Mouse (Mus musculus) limb, embryonic 14.5 days (tissue): ENCODE results near the gene Snx9. TPM values are rescaled to one million over a fixed set of nuclear protein-coding genes. Genes with fewer than 3 reads are reported as not detected.

ENCODE experiments used
- ATAC-seq: fragments of 200-750 bp; cut with Nextera tagmentation; 2 replicates; pipeline ENCODE4 v1.8.0; 2017; ENCODE audit warnings: low read depth, moderate number of reproducible peaks, moderate TSS enrichment; ENCODE audit not compliant: low FRiP score
- DNase-seq: peaks from one replicate; pipeline ENCODE4 v3.0.0-alpha.2; 2015; ENCODE audit warnings: low spot score
- H3K27ac ChIP-seq: fragments of 300-500 bp; sonication (generic); replicated peaks from 2 replicates; pipeline ENCODE4 v1.5.1; 2014; ENCODE audit warnings: low read depth, mild to moderate bottlenecking, low read length, moderate library complexity, mixed read lengths
- H3K27me3 ChIP-seq: fragments of 300-500 bp; sonication (generic); 2 replicates; pipeline ENCODE4 v1.6.1; 2014; ENCODE audit warnings: low read length, mixed read lengths; ENCODE audit not compliant: control insufficient read depth, insufficient read depth
- H3K36me3 ChIP-seq: fragments of 300-500 bp; sonication (generic); 2 replicates; pipeline ENCODE4 v1.6.1; 2014; ENCODE audit warnings: mild to moderate bottlenecking, low read length, moderate library complexity, mixed read lengths; ENCODE audit not compliant: control insufficient read depth, insufficient read depth
- H3K4me1 ChIP-seq: fragments of 300-500 bp; sonication (generic); 2 replicates; pipeline ENCODE4 v1.6.1; 2014; ENCODE audit warnings: antibody characterized with exemption, low read length, mixed read lengths; ENCODE audit not compliant: control insufficient read depth, insufficient read depth
- H3K4me2 ChIP-seq: fragments of 300-500 bp; sonication (generic); replicated peaks from 2 replicates; pipeline ENCODE4 v1.6.1; 2014; ENCODE audit warnings: low read depth, mild to moderate bottlenecking, low read length, moderate library complexity; ENCODE audit not compliant: severe bottlenecking
- H3K4me3 ChIP-seq: fragments of 300-500 bp; sonication (generic); replicated peaks from 2 replicates; pipeline ENCODE4 v1.5.1; 2014; ENCODE audit warnings: low read length
- H3K9ac ChIP-seq: fragments of 300-500 bp; sonication (generic); 2 replicates; pipeline ENCODE4 v1.6.1; 2014; ENCODE audit warnings: mild to moderate bottlenecking, low read depth, low read length, moderate library complexity; ENCODE audit not compliant: severe bottlenecking
- H3K9me3 ChIP-seq: fragments of 300-500 bp; sonication (generic); 2 replicates; pipeline ENCODE4 v1.6.1; 2016; ENCODE audit warnings: low read length; ENCODE audit not compliant: control insufficient read depth
- POLR2A ChIP-seq: fragments of 200-500 bp; IDR thresholded peaks from 2 replicates; pipeline ENCODE4 v1.8.0; 2012; ENCODE audit warnings: inconsistent platforms, mild to moderate bottlenecking, moderate library complexity, borderline replicate concordance; ENCODE audit not compliant: insufficient read depth, insufficient read length; ENCODE audit errors: extremely low read depth
- WGBS: fragments of 180-500 bp; shearing (Covaris S2); extraction: QIAGEN DNeasy Blood & Tissue Kit; methylation state at CpG from one replicate; pipeline ENCODE4 v1.1.7; 2014; 5-methylcytosine and 5-hydroxymethylcytosine counted together
- polyA plus RNA-seq, 2 experiments: library from polyadenylated mRNA; depleted of rRNA in 1 of 2; stranded (reverse) in 1 of 2; unstranded in 1 of 2; fragments of >200 nt; fragmentation: Nextera tagmentation in 1 of 2; extraction: Ambion mirVana in 1 of 2; gene quantifications; 2 replicates each; pipeline versions ENCODE4 v1.2.1 to v1.2.3; 2012 to 2014

The Snx9 gene
- polyA plus RNA-seq, 2 experiments, result 39.1 to 41.9 TPM

GRCm38 (mm10) chr17:5973536-5973935, 132.4 kb downstream of the Snx9 start:
- Histone ChIP-seq H3K9ac (no peak overlapping the region), H3K27me3 (no peaks in the 10 kb centered on the region), H3K4me3 (no peak overlapping the region), H3K27ac (no peak overlapping the region), H3K4me2 (no peak overlapping the region), H3K36me3 (no peaks in the 10 kb centered on the region), H3K4me1 (peaks cover 26% of the 10 kb centered on the region), H3K9me3 (no peaks in the 10 kb centered on the region)
- ATAC-seq (no peak), DNase-seq (no peak)
- WGBS, result 75% methylated on average over 8 of the region's 8 CpGs
- no peak for TF ChIP-seq POLR2A

- no peak for TF ChIP-seq POLR2A
- H3K27me3 ChIP-seq, result no peaks in the 10 kb centered on the region
- WGBS, result 29% methylated on average over 23 of the region's 23 CpGs
- peak overlapping the region; percentile 21; the same call in 1 of the 2 replicates for H3K9ac ChIP-seq
- peak; percentile 57; the same call in 1 of the 2 replicates for ATAC-seq
- peaks cover 26% of the 10 kb centered on the region for H3K4me1 ChIP-seq
- peak overlapping the region; percentile 40 for H3K4me2 ChIP-seq
- no peaks in the 10 kb centered on the region for H3K36me3 ChIP-seq
- H3K27ac ChIP-seq, result 0 out of 2 replicates have a peak overlapping the region, but pooled peaks have one; percentile 33
- H3K4me3 ChIP-seq, result 0 out of 2 replicates have a peak overlapping the region, but pooled peaks have one; percentile 2
- no peaks in the 10 kb centered on the region for H3K9me3 ChIP-seq
- peak; percentile 47 for DNase-seq
Measured at GRCm38 (mm10) chr17:5975099-5975977, 134.2 kb downstream of the Snx9 start.

DNA sequence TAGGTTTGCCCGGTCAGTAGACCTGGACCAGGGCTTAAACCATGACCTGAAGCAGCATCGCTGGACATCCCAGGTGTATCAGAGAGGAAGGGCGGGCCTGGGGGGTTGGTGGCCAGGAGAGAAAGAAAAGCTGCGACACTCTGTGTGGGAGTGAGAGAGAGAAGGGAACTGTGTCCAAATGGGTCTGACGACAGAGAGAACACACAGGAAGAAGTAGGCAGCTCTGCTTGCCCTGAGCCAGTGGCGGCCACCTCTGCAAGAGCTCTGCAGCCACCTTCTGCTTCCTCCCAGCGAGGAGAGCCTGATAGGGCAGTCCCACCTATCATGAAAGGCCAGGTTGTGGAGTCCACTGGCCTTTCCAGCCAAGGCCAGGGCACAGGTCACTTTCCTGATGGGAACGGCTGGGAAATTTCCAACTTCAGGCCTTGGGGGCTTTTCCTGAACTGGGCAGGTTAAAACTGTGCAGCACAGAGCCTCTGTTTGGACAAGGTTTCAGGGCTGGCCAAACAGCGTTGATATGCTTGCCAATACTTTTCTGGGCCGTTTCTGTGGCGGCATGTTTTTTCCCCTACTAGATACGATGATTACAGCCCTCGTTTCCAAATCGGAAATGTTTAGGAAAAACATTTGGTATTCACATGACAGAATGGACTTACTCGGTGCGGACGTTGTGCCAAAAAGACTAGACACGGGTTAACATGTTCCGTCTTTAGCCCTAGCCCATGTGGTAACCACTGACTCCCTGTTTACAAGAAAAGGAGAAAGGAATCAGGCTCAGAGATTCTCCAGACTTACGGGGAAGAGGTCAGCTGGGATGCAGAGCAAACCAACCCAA, 135.3 kb downstream of the Snx9 start:
- TF ChIP-seq POLR2A, result no peak
- no peaks in the 10 kb centered on the region for H3K36me3 ChIP-seq
- 75% methylated on average over 20 of the region's 20 CpGs for WGBS
- no peak overlapping the region for H3K27ac ChIP-seq
- ATAC-seq (no peak), DNase-seq (no peak)
- H3K4me2 ChIP-seq, result peak overlapping the region; percentile 40; the same call in 1 of the 2 replicates
- H3K9ac ChIP-seq, result no peak overlapping the region
- H3K27me3 ChIP-seq, result no peaks in the 10 kb centered on the region
- H3K4me3 ChIP-seq, result no peak overlapping the region
- peaks cover 26% of the 10 kb centered on the region for H3K4me1 ChIP-seq
- no peaks in the 10 kb centered on the region for H3K9me3 ChIP-seq

GRCm38 (mm10) chr17:5977056-5977920, 136.2 kb downstream of the Snx9 start:
- Histone ChIP-seq H3K4me3 (no peak overlapping the region), H3K9me3 (no peaks in the 10 kb centered on the region), H3K4me2 (no peak overlapping the region), H3K27me3 (no peaks in the 10 kb centered on the region), H3K9ac (no peak overlapping the region), H3K4me1 (peaks cover 26% of the 10 kb centered on the region), H3K36me3 (no peaks in the 10 kb centered on the region), H3K27ac (no peak overlapping the region)
- DNase-seq (no peak), ATAC-seq (no peak)
- no peak for TF ChIP-seq POLR2A
- 60% methylated on average over 16 of the region's 16 CpGs for WGBS
